Mouse (Mus musculus): ENCODE measurements around the gene Ube4a. TPM values are rescaled to one million over a fixed set of nuclear protein-coding genes. Genes with fewer than 3 reads are reported as not detected.
"Not testable (repeated sequence)": the region's sequence is repeated elsewhere in the genome, so short reads cannot be mapped to it uniquely, and the experiment has no call there.

The Ube4a gene
- total RNA-seq, 2 experiments from 2014 or later = 81.6 to 90.5 TPM

GRCm38 (mm10) chr9:44982081-44982480, 16.7 kb upstream of the Ube4a start:
- DNase-seq (ENCODE audit: low spot score in 2 of 2) = no peak

DNA sequence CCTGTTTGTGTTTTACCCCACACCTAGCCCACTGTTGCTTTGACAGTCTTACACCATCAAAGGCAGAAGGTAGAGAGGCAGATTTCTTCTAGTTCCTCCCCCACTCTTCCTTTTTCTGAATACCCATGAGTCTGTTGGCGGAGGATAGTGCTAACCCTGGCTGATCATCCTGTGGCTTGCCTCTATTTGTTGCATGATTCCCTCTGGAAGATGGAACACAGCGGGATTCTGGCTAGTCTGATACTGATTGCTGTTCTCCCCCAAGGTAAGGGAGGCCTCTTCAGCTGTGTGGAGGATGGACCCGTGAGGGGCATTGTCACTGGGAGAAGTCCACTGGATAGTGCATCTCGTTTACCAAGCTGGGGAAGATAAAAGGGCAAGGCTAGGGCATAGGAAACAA, 16.3 kb upstream of the Ube4a start, which contains the start of gene Cd3d:
Gene Cd3d (plus strand): TSS at position 111 of the 400 bp plus-strand sequence.
- no peak for DNase-seq (ENCODE audit: low spot score in 2 of 2)

DNA sequence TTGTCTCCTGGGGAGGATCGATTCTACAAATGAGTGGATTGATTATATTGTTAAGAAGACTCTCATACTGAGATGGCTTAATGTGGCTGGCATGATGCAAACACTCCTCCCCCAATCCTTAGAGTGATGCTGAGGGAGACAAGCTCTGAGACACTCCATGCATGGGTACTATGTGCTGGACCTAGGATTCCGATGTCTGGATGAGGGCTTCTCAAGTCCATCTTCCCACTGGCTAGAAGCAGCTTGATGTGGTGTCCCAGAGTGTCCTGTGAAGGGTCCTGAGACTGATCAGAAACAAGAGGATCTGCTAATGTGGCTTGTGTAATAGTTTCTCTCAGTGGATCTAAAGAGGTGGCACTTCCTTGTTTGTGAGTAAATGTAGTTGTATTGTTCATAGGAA, 15.7 kb upstream of the Ube4a start:
- DNase-seq (ENCODE audit: low spot score in 2 of 2) = no peak

GRCm38 (mm10) chr9:44980242-44980641, 14.8 kb upstream of the Ube4a start, which contains the start of gene Cd3g:
TSS of gene Cd3g (minus strand) at chr9:44980431.
- no peak for DNase-seq (ENCODE audit: low spot score in 2 of 2)

GRCm38 (mm10) chr9:44979806-44980205, 14.4 kb upstream of the Ube4a start:
- DNase-seq (ENCODE audit: low spot score in 2 of 2) = no peak

DNA sequence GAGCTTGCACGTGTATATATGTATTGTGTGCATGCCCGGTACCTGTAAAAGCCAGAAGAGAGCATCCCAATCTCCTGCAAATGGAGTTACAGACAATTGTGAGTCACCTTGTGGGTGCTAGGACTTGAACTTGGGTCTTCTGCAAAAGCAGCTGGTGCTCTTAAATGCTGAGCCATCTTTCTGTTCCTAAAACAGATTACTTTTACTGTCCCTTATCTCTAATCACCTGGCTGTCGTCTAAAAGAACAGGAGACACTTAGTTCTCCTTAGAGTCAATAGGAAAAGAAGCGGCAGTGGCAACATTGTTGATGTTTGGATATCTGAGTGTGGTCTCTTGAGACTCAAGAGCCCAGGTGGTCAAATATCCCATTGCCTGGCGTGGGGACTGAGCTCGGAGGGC, 12.4 kb upstream of the Ube4a start:
- DNase-seq (ENCODE audit: low spot score in 2 of 2) = no peak

DNA sequence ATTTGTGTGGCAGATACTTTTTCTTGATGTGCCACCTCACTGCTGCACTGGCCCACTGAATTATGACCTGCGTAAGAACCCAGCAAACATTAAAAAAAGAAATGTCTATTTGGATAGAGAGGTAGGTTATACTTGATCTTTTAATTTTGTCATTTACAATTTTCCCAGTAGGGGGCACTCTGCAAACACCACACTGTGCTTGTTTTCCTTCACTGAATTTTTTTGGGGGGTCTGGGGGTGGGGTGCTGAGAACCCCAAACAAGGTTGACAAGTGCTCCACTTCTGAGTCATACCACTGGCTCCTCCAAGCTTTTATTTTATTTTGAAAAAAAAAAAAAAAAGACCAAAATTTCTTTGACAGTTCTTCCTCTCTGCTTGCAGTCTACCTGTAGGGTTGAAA, 4.0 kb upstream of the Ube4a start:
- no peak for DNase-seq (ENCODE audit: low spot score in 2 of 2)

GRCm38 (mm10) chr9:44967763-44968162, 2.4 kb upstream of the Ube4a start:
- DNase-seq (ENCODE audit: low spot score in 2 of 2) = not testable (repeated sequence)

- peak; percentile 24 to 53 for DNase-seq (ENCODE audit: low spot score in 2 of 2)
Observed at GRCm38 (mm10) chr9:44966815-44967242, 1.4 kb upstream of the Ube4a start.

DNA sequence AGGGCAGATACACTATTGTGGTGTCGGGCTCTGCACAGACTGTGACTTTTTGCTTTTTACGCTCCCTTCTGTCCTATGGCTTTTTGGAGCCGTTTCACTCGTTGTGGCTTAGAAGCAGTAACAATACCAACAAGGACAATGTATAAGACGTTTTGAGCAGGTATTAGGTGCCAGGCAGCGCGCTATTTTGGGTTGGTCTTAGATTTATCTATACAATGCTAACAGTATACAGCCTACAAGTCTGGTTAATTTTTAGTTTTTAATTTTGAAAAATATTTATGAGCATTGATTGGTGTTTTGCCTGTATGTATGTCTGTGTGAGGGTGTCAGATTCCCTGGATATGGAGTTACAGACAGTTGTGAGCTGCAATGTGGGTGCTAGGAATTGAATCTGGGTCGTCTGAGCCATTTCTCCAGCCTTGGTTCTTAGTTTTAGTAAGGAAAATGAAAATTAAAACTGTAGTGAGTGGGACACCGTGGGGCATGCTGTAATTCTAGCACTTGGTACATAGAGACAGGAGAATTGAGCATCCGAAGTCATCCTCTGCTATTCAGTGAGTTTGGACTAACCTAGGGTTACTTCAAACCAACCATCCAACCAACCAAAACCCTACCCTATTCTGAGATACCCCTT, 550 bp upstream of the Ube4a start:
- no peak for DNase-seq (ENCODE audit: low spot score in 2 of 2)

- DNase-seq (ENCODE audit: low spot score in 2 of 2) = no peak
Observed at GRCm38 (mm10) chr9:44954432-44954831, 11.0 kb downstream of the Ube4a start.

GRCm38 (mm10) chr9:44947836-44948235, 17.6 kb downstream of the Ube4a start:
- DNase-seq (ENCODE audit: low spot score in 2 of 2) = no peak

DNA sequence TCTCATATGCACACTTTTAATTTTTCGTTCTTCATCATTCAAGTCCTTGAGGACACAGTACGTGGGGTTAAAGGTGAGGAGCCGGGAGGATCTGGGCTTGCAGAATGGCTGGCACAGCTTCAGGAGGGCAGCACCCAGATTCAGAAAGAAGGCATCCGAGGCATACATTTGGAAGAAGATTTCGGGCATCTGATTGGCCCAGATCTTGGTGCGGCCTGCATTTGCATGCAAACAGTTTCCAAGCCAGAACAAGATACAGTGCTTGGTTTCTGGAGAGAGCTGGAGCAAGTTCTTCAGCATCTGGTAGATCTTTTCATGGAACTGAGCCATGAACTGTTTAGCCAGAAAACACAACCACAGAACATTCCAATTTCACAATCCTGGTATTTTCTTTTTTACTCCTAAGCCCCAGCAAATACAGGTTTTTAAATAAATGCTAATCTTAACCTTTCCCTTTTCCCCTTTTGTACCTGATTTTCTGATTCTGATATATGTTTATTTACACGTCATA, 19.2 kb downstream of the Ube4a start:
- no peak for DNase-seq (ENCODE audit: low spot score in 2 of 2)

DNA sequence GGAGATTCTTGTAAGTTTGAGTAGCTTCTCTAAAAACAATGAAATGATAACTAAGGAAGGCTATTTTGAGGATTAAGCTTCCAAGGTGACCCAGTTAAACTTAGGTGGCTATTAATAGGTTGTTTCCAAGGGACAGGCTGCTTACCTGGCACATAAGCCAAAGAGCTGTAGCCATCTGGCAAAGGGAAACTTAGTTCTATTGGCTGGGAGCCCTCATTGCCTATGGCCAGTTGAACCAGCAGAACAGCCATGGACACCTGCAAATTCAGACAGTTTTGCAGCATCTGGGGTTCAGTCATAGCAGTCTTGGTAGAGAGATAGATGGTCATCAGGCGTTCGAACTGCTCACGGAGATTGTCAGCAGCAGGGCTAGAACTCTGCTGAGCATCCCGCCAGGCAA, 23.0 kb downstream of the Ube4a start:
- DNase-seq (ENCODE audit: low spot score in 2 of 2) = no peak

DNA sequence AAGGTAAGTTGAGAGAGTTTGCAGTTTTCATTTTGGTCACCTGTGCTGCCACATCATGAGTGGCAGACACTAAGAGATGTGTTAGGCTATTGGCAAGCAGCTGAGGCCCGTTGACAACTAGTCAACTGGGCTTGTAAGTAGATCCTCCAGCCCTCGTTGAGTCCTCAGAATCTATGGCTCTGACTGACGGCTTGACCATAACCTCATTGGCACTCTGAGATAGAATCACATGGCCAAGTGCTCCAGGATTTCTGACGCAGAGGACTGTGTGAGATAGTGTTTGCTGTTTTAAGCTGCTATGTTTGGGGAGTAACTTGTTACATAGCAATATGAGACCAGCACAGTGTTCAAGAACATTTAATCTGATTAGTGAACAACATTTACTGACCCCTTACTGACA, 23.6 kb downstream of the Ube4a start:
- DNase-seq (ENCODE audit: low spot score in 2 of 2) = no peak

- DNase-seq (ENCODE audit: low spot score in 2 of 2) = no peak
Observed at GRCm38 (mm10) chr9:44921543-44921942, 43.9 kb downstream of the Ube4a start.

GRCm38 (mm10) chr9:44921123-44921468, 44.3 kb downstream of the Ube4a start:
- no peak for DNase-seq (ENCODE audit: low spot score in 2 of 2)

- DNase-seq (ENCODE audit: low spot score in 2 of 2) = peak; percentile 56 to 76
Observed at GRCm38 (mm10) chr9:44920374-44921122, 44.9 kb downstream of the Ube4a start, which contains the start of gene Atp5l. TSS of gene Atp5l (minus strand) at chr9:44920742.

DNA sequence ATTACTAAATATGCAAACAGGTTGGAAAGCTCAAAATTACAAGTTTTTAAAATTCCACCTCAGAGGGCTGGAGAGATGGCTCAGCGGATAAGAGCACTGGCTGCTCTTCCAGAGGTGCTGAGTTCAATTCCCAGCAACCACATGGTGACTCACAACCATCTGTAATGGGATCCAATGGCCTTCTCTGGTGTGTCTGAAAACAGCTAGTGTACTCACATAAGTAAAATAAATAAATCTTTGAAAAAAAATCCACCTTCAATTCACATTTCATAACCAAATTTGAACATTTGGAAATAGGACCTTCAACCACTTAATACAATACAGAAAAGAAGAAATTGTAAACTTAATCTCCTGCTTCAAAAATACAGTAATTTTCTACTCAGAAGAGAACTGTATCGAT, 45.8 kb downstream of the Ube4a start:
- no peak for DNase-seq (ENCODE audit: low spot score in 2 of 2)

DNA sequence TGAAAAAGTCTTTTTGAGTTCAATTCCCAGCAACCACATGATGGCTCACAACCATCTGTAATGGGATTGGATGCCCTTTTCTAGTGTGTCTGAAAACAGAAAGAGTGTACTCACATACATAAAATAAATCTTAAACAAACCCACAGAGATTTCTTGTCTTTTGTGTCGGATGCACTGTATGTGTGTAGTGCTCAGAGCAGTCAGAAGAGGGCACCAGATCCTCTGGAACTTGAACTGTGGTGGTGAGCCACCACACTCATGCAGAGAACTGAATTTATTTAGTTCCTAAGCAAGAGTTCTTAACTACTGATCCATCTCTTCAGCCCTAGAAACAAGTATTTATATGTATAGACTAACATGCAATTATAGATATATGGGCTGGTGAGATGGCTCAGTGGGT, 49.2 kb downstream of the Ube4a start:
- no peak for DNase-seq (ENCODE audit: low spot score in 2 of 2)

- DNase-seq (ENCODE audit: low spot score in 2 of 2) = no peak
Observed at GRCm38 (mm10) chr9:44914706-44915105, 50.7 kb downstream of the Ube4a start.

DNA sequence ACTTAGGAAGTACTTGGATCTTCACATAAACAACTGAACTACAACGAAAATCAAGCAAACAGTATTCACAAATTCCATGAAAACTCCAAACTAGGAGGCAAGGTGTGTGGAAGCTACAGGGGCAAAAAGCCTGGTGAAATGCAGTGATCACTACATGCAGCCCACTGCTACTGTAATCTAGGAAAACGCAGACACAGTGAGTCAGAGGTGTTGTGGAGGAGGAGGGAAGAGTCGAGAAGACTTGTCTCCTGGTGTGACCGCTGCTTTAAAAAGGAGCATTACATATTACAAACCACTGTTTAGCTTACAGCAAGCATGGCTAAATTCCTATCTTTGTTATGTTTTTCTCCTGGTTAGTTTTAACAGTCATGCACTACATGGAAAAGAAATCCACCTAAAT, 54.0 kb downstream of the Ube4a start:
- no peak for DNase-seq (ENCODE audit: low spot score in 2 of 2)

DNA sequence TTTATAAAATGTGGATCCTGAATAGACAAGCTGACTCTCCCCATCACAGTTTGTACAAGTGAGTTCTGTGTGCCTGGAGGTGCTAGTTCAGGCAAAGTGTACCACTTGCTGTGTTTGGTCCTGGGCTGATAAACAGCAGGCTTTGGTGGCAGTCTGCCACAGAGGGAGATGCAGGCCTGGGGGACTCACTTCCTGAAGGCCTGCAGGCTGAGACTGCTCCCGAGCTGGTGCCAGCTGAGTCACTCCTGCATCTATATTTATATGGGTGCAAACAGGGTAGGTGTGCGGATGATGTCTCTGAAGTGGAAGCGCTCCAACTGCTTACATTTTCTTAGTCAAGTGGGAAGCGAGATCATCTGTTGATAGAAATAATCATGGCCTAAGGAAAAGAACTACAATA, 59.8 kb downstream of the Ube4a start:
- no peak for DNase-seq (ENCODE audit: low spot score in 2 of 2)

Measured in adrenal gland, postnatal 4 days (tissue).